Mouse (Mus musculus) liver, adult 2 months (tissue): ENCODE measurements at regions not wholly inside any gene's neighbourhood (a gene's known extent, or its start where the extent isn't known, plus 50 kb on each side); places are given as distances from the start of the nearest gene placed in this dataset.

ENCODE experiments used
- DNase-seq: peaks from one replicate; pipeline ENCODE4 v3.0.0-alpha.2; 2011; ENCODE audit warnings: low read depth, low spot score; ENCODE audit errors: extremely low read depth
- H3K27ac ChIP-seq: fragments of 200-500 bp; replicated peaks from 2 replicates; pipeline ENCODE4 v1.5.1; 2012; ENCODE audit warnings: low read depth, mild to moderate bottlenecking, control low read depth, inconsistent platforms, low read length; ENCODE audit not compliant: insufficient read depth
- H3K27me3 ChIP-seq: fragments of 200-500 bp; 2 replicates; pipeline ENCODE4 v1.6.1; 2012; ENCODE audit warnings: mild to moderate bottlenecking, moderate library complexity, low read length, inconsistent platforms; ENCODE audit not compliant: control insufficient read depth, insufficient read depth
- H3K36me3 ChIP-seq: fragments of 200-500 bp; 2 replicates; pipeline ENCODE4 v1.6.1; 2012; ENCODE audit warnings: low read length, inconsistent platforms; ENCODE audit not compliant: control insufficient read depth, insufficient read depth
- H3K4me1 ChIP-seq: fragments of 200-500 bp; 2 replicates; pipeline ENCODE4 v1.6.1; 2011; ENCODE audit warnings: low read length; ENCODE audit not compliant: control insufficient read depth, insufficient read depth
- H3K4me3 ChIP-seq: fragments of 200-500 bp; 2 replicates; pipeline ENCODE4 v1.5.1; 2011; ENCODE audit warnings: low read depth, mild to moderate bottlenecking, control low read depth, low read length, moderate library complexity; ENCODE audit not compliant: insufficient read depth
- H3K79me2 ChIP-seq: fragments of 200-500 bp; 2 replicates; pipeline ENCODE4 v1.6.1; 2012; ENCODE audit warnings: inconsistent platforms, mild to moderate bottlenecking, low read length, moderate library complexity; ENCODE audit not compliant: control insufficient read depth, insufficient read depth
- H3K9ac ChIP-seq: fragments of 200-500 bp; 2 replicates; pipeline ENCODE4 v1.6.1; 2012; ENCODE audit warnings: low read depth, mild to moderate bottlenecking, control low read depth, inconsistent platforms, low read length
- CTCF ChIP-seq: fragments of 200-500 bp; IDR thresholded peaks from 2 replicates; pipeline ENCODE4 v1.5.1; 2011; ENCODE audit warnings: low read depth, low read length, control low read depth
- POLR2A ChIP-seq: fragments of 200-500 bp; IDR thresholded peaks from 2 replicates; pipeline ENCODE4 v1.6.1; 2011; ENCODE audit warnings: low read length, control low read depth; ENCODE audit not compliant: insufficient read depth; ENCODE audit errors: extremely low read depth
- WGBS: fragments of 180-500 bp; shearing (Covaris S2); methylation state at CpG from one replicate; pipeline ENCODE4 v1.1.7; 2018; 5-methylcytosine and 5-hydroxymethylcytosine counted together

GRCm38 (mm10) chr5:97625200-97625599 is 168.4 kb upstream of the Gk2 start:
- Histone ChIP-seq H3K9ac (no peak overlapping the region), H3K4me1 (no peaks in the 10 kb centered on the region), H3K4me3 (no peak overlapping the region), H3K36me3 (no peaks in the 10 kb centered on the region), H3K27ac (no peak overlapping the region), H3K27me3 (no peaks in the 10 kb centered on the region), H3K79me2 (no peaks in the 10 kb centered on the region)
- TF ChIP-seq POLR2A = no peak
- no peak for TF ChIP-seq CTCF
- DNase-seq = no peak
- 84% methylated on average over 3 of the region's 3 CpGs for WGBS

DNA sequence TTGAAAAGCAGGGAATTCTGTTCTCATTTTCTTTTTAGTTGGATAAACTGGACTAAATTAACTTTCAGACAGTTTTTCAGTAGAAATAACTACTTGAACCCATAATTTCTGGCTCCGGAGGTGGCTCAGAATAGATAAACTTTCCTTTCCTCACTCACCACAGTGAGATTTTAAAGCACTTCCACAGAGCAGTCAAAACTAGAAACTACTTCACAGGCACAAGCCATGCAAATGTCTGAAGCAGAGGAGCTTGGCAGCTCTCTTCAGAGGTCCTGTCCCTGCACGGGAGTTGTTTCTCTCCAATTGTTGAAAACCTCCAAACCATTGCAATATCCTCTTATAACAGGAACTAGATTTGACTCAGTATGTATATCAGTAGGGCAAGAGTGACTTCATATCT is 163.1 kb upstream of the Gk2 start:
- no peaks in the 10 kb centered on the region for H3K79me2 ChIP-seq
- no peaks in the 10 kb centered on the region for H3K36me3 ChIP-seq
- H3K27me3 ChIP-seq = no peaks in the 10 kb centered on the region
- DNase-seq = no peak
- no peak overlapping the region for H3K9ac ChIP-seq
- no peak overlapping the region for H3K27ac ChIP-seq
- no peak for TF ChIP-seq CTCF
- no peak for TF ChIP-seq POLR2A
- WGBS = 90% methylated on average over 2 of the region's 2 CpGs
- no peaks in the 10 kb centered on the region for H3K4me1 ChIP-seq
- no peak overlapping the region for H3K4me3 ChIP-seq

DNA sequence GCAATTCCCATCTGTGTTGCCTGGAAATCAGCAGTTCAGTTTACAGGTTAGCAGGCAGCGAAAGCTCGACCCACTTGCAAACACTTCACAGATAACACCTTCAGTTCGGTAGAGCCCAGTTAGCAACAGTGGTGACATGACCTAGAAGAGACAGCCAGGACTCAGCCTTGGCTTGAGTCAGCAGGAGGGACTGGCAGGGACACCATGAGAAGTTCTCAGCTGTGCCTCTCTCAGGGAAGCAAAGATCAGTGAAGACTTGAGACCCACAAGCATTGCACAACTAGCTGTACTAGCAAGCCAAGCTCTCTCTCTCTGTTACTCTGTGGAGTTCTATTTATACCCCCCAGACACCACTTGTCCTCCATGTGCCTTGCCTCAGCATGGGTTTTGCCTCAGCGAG is 161.6 kb upstream of the Gk2 start:
- Histone ChIP-seq H3K36me3 (no peaks in the 10 kb centered on the region), H3K9ac (no peak overlapping the region), H3K79me2 (no peaks in the 10 kb centered on the region), H3K27ac (no peak overlapping the region), H3K27me3 (no peaks in the 10 kb centered on the region), H3K4me3 (no peak overlapping the region), H3K4me1 (no peaks in the 10 kb centered on the region)
- 80% methylated on average over 4 of the region's 4 CpGs for WGBS
- TF ChIP-seq CTCF (no peak), POLR2A (no peak)
- no peak for DNase-seq

GRCm38 (mm10) chr5:97602176-97602575 is 145.4 kb upstream of the Gk2 start:
- WGBS = 79% methylated on average over 6 of the region's 6 CpGs
- Histone ChIP-seq H3K9ac (no peak overlapping the region), H3K4me1 (no peaks in the 10 kb centered on the region), H3K27me3 (no peaks in the 10 kb centered on the region), H3K79me2 (no peaks in the 10 kb centered on the region), H3K27ac (no peak overlapping the region), H3K36me3 (no peaks in the 10 kb centered on the region), H3K4me3 (no peak overlapping the region)
- DNase-seq = no peak
- TF ChIP-seq CTCF (no peak), POLR2A (no peak)

DNA sequence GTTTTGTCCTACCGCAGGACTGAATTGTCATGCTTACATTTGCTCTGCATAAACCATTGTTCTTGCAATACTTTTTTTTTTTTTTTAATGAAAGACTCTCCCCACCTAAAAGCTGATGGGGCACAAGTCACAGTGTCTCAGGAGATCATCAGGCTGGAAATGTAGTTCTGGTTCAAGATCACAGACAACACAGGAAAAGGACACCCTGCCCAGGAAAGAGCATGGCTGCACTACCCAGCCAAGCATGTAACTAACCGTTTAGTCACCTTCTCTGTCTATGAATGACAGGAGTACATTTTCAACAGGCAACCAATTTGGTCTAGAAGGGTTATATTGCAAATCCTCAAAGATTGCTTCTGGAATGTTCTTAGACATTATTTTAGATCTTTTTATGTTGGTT is 144.6 kb upstream of the Gk2 start:
- no peaks in the 10 kb centered on the region for H3K36me3 ChIP-seq
- no peaks in the 10 kb centered on the region for H3K79me2 ChIP-seq
- WGBS = 86% methylated on average over 2 of the region's 2 CpGs
- no peak for DNase-seq
- H3K27ac ChIP-seq = no peak overlapping the region
- no peak overlapping the region for H3K9ac ChIP-seq
- no peaks in the 10 kb centered on the region for H3K4me1 ChIP-seq
- TF ChIP-seq CTCF = no peak
- no peak for TF ChIP-seq POLR2A
- no peaks in the 10 kb centered on the region for H3K27me3 ChIP-seq
- no peak overlapping the region for H3K4me3 ChIP-seq

DNA sequence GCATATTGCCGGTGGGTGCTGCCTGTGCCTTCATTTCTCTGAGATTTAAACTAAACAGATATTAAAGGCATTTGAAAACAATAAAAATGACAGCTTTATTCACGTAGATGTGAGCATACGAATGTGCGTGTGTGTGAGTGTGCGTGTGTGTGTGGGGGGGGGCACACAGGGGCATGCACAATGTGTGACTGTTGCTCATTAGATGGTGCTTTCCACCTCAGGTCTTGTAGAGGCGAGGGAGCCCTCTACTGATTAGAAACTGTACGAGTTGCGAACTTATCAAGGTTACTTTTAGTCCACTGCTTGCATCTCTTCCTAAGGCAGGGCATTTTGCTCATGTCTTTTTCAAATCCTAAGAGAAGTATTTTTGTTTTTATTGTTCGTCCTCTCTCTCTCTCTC is 141.9 kb upstream of the Gk2 start:
- Histone ChIP-seq H3K36me3 (no peaks in the 10 kb centered on the region), H3K4me3 (no peak overlapping the region), H3K27me3 (no peaks in the 10 kb centered on the region), H3K79me2 (no peaks in the 10 kb centered on the region), H3K4me1 (no peaks in the 10 kb centered on the region), H3K27ac (no peak overlapping the region), H3K9ac (no peak overlapping the region)
- WGBS = 77% methylated on average over 9 of the region's 9 CpGs
- no peak for DNase-seq
- no peak for TF ChIP-seq CTCF
- no peak for TF ChIP-seq POLR2A
